Mouse (Mus musculus): ENCODE measurements around the gene Snx21.

GRCm38 (mm10) chr2:164794293-164794692, 8.7 kb downstream of the Snx21 start:
- TF ChIP-seq CTCF (IDR thresholded peaks at IDR 0.05; ENCODE audit: low read depth): peak; percentile 91
- TF ChIP-seq EP300 (optimal IDR thresholded peaks at IDR 0.05): no peak
